Comparison of ENCODE assay signal across 9 mouse cellular contexts in the genomic region with DNA sequence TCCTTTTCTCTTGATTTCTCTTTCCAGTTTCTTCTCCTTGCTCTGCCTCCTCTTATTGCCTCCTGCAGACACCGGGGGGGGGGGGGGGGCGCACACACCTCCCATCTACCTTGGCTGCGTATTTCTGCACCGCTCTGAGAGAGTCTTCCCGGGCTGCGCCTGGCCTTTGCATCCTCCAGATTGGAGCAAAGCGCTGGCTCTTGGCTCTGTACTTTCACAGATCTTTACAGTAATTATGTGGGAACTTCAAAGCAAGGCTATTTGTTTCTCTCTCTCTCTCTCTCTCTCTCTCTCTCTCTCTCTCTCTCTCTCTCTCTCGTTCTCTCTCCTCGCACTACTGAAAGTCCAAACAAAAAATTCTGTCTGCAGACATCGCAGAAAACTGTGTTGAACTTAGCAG.
DNase-seq lines count a peak whose midpoint lies in the region; ATAC-seq lines count a peak whose summit lies in the region.
"Had no signal": no experiment of that assay in that cellular context is flagged by ENCODE, and none has a peak within 500 bp of the region (broad histone marks: within the 10 kb centered on the region; RNA-seq: fewer than 3 reads in every experiment).

No protein-coding gene starts in this region.

- no peak overlapping the region; the same call in 1 of the 2 replicates for H3K9ac ChIP-seq in heart, embryonic 12.5 days
- H3K9ac ChIP-seq in lung, embryonic 15.5 days = no peak overlapping the region
- no peak overlapping the region for H3K9ac ChIP-seq in embryonic facial prominence, embryonic 15.5 days
- no peak overlapping the region for H3K9ac ChIP-seq in limb, embryonic 13.5 days
- H3K9ac ChIP-seq: neural tube, embryonic 13.5 days had no signal

- H3K27ac ChIP-seq in heart, embryonic 12.5 days (ENCODE audit: poor library complexity, severe bottlenecking) = no peak overlapping the region
- 0 out of 2 replicates have a peak overlapping the region, but pooled peaks have one; percentile 33 for H3K27ac ChIP-seq in lung, embryonic 15.5 days
- peak overlapping the region; percentile 34; the same call in 1 of the 2 replicates for H3K27ac ChIP-seq in embryonic facial prominence, embryonic 15.5 days (replicated peaks)
- no peak overlapping the region for H3K27ac ChIP-seq in limb, embryonic 13.5 days
- H3K27ac ChIP-seq: neural tube, embryonic 13.5 days had no signal

- DNase-seq in heart, postnatal 36 days = no peak
- DNase-seq in lung, postnatal 14 days = no peak
- no peak for DNase-seq in cerebellum, postnatal 4 days (ENCODE audit: low spot score in 2 of 2)
- DNase-seq: gastrocnemius, postnatal 25 days had no signal

- ATAC-seq in heart, embryonic 12.5 days (ENCODE audit: insufficient number of reproducible peaks, low FRiP score) = no peak
- no peak for ATAC-seq in lung, embryonic 15.5 days (ENCODE audit: borderline replicate concordance, extremely low read depth, low FRiP score, low TSS enrichment)
- ATAC-seq in embryonic facial prominence, embryonic 15.5 days (ENCODE audit: insufficient number of reproducible peaks, low FRiP score, low TSS enrichment, low read depth) = no peak
- no peak for ATAC-seq in limb, embryonic 13.5 days (ENCODE audit: low FRiP score, low read depth)

- H3K4me2 ChIP-seq in heart, embryonic 12.5 days = peak overlapping the region; percentile 66
- peak overlapping the region; percentile 61 for H3K4me2 ChIP-seq in lung, embryonic 15.5 days
- H3K4me2 ChIP-seq in embryonic facial prominence, embryonic 15.5 days (replicated peaks) = peak overlapping the region; percentile 57
- H3K4me2 ChIP-seq in limb, embryonic 13.5 days (replicated peaks) = peak overlapping the region; percentile 63

- 25% methylated on average over 10 of the region's 10 CpGs for WGBS in heart, embryonic 12.5 days
- 9% methylated on average over 10 of the region's 10 CpGs for WGBS in lung, embryonic 15.5 days
- 21% methylated on average over 10 of the region's 10 CpGs for WGBS in embryonic facial prominence, embryonic 15.5 days
- 12% methylated on average over 8 of the region's 10 CpGs for WGBS in limb, embryonic 13.5 days

- H3K9me3 ChIP-seq in heart, embryonic 12.5 days (replicated peaks) = no peaks in the 10 kb centered on the region
- no peaks in the 10 kb centered on the region for H3K9me3 ChIP-seq in lung, embryonic 15.5 days
- H3K9me3 ChIP-seq in embryonic facial prominence, embryonic 15.5 days (replicated peaks) = no peaks in the 10 kb centered on the region
- no peaks in the 10 kb centered on the region for H3K9me3 ChIP-seq in limb, embryonic 13.5 days
- H3K9me3 ChIP-seq: neural tube, embryonic 13.5 days had no signal

- H3K4me1 ChIP-seq in heart, embryonic 12.5 days (replicated peaks) = 0 out of 2 replicates have a peak, but pooled peaks cover 3% of the 10 kb centered on the region
- peaks cover 14% of the 10 kb centered on the region; the same call in 1 of the 2 replicates for H3K4me1 ChIP-seq in lung, embryonic 15.5 days
- peaks cover 31% of the 10 kb centered on the region for H3K4me1 ChIP-seq in embryonic facial prominence, embryonic 15.5 days
- H3K4me1 ChIP-seq in limb, embryonic 13.5 days = peaks cover 28% of the 10 kb centered on the region

- peak overlapping the region; percentile 34; the same call in 1 of the 2 replicates for H3K4me3 ChIP-seq in heart, embryonic 12.5 days
- H3K4me3 ChIP-seq in lung, embryonic 15.5 days = peak overlapping the region; percentile 35
- peak overlapping the region; percentile 39; the same call in 1 of the 2 replicates for H3K4me3 ChIP-seq in embryonic facial prominence, embryonic 15.5 days (replicated peaks)
- H3K4me3 ChIP-seq in limb, embryonic 13.5 days = peak overlapping the region; percentile 6; the same call in 1 of the 2 replicates

- no peaks in the 10 kb centered on the region for H3K36me3 ChIP-seq in heart, embryonic 12.5 days
- H3K36me3 ChIP-seq in lung, embryonic 15.5 days = no peaks in the 10 kb centered on the region
- H3K36me3 ChIP-seq in embryonic facial prominence, embryonic 15.5 days = no peaks in the 10 kb centered on the region
- H3K36me3 ChIP-seq in limb, embryonic 13.5 days = no peaks in the 10 kb centered on the region
- H3K36me3 ChIP-seq: neural tube, embryonic 13.5 days had no signal

- intact Hi-C loops in heart, postnatal 36 days (cut with DNase I) = loop anchor here (1.0 to 2.0 kb wide), 3 partner anchors 97 to 813 kb away; no protein-coding TSS in a partner anchor

- H3K27me3 ChIP-seq in heart, embryonic 12.5 days (replicated peaks) = peaks cover 44% of the 10 kb centered on the region
- peaks cover 16% of the 10 kb centered on the region for H3K27me3 ChIP-seq in lung, embryonic 15.5 days
- H3K27me3 ChIP-seq in embryonic facial prominence, embryonic 15.5 days = peaks cover 10% of the 10 kb centered on the region
- H3K27me3 ChIP-seq in limb, embryonic 13.5 days = peaks cover 79% of the 10 kb centered on the region

Comparison
In these comparisons a context has a peak if more than half of its experiments do, and no peak if none do; other contexts are left out.
1. H3K27ac ChIP-seq: peak in lung, embryonic 15.5 days (single experiment) and embryonic facial prominence, embryonic 15.5 days (single experiment); none in heart, embryonic 12.5 days (single experiment) and limb, embryonic 13.5 days (single experiment).
2. Peak in every context shown above with its lines, with median percentiles within 50 percentile points of each other: H3K4me2 ChIP-seq and H3K4me3 ChIP-seq.